Mouse (Mus musculus): Measurements from ENCODE around the gene Reep6.
"Not testable (repeated sequence)": the region's sequence is repeated elsewhere in the genome, so short reads cannot be mapped to it uniquely, and the experiment has no call there.

The Reep6 gene

GRCm38 (mm10) chr10:80330084-80330483 is 331 bp downstream of the Reep6 start:
- DNase-seq (ENCODE audit: low spot score) = no peak

- DNase-seq (ENCODE audit: low spot score) = peak; percentile 48
Observed at GRCm38 (mm10) chr10:80330888-80331287, 1.1 kb downstream of the Reep6 start.

- no peak for DNase-seq (ENCODE audit: low spot score)
Observed at GRCm38 (mm10) chr10:80331636-80332524, 2.1 kb downstream of the Reep6 start.

GRCm38 (mm10) chr10:80332525-80332989 is 2.8 kb downstream of the Reep6 start:
- peak; percentile 41 for DNase-seq (ENCODE audit: low spot score)

- DNase-seq (ENCODE audit: low spot score) = no peak
Observed at GRCm38 (mm10) chr10:80336263-80336662, 6.5 kb downstream of the Reep6 start.

- peak; percentile 79 for DNase-seq (ENCODE audit: low spot score)
Observed at GRCm38 (mm10) chr10:80339941-80340750, 10.4 kb downstream of the Reep6 start.

- no peak for DNase-seq (ENCODE audit: low spot score)
Observed at GRCm38 (mm10) chr10:80341026-80341425, 11.3 kb downstream of the Reep6 start.

GRCm38 (mm10) chr10:80341491-80342304 is 11.9 kb downstream of the Reep6 start:
- no peak for DNase-seq (ENCODE audit: low spot score)

GRCm38 (mm10) chr10:80342305-80342748 is 12.6 kb downstream of the Reep6 start:
- DNase-seq (ENCODE audit: low spot score) = no peak

GRCm38 (mm10) chr10:80342749-80343424 is 13.1 kb downstream of the Reep6 start:
- DNase-seq (ENCODE audit: low spot score) = no peak

- DNase-seq (ENCODE audit: low spot score) = no peak
Observed at GRCm38 (mm10) chr10:80343425-80343895, 13.7 kb downstream of the Reep6 start.

GRCm38 (mm10) chr10:80344131-80344661 is 14.4 kb downstream of the Reep6 start:
- no peak for DNase-seq (ENCODE audit: low spot score)

- no peak for DNase-seq (ENCODE audit: low spot score)
Observed at GRCm38 (mm10) chr10:80345122-80345521, 15.4 kb downstream of the Reep6 start.

- not testable (repeated sequence) for DNase-seq (ENCODE audit: low spot score)
Observed at GRCm38 (mm10) chr10:80345929-80346328, 16.2 kb downstream of the Reep6 start.

GRCm38 (mm10) chr10:80347514-80347967 is 17.8 kb downstream of the Reep6 start:
- peak; percentile 35 for DNase-seq (ENCODE audit: low spot score)

GRCm38 (mm10) chr10:80348244-80348781 is 18.6 kb downstream of the Reep6 start, which contains the start of gene Adamtsl5:
Gene Adamtsl5 (minus strand): TSS chr10:80348412.
- DNase-seq (ENCODE audit: low spot score) = peak; percentile 79

- no peak for DNase-seq (ENCODE audit: low spot score)
Observed at GRCm38 (mm10) chr10:80348981-80349380, 19.2 kb downstream of the Reep6 start.

GRCm38 (mm10) chr10:80350292-80350691 is 20.5 kb downstream of the Reep6 start:
- DNase-seq (ENCODE audit: low spot score) = peak; percentile 90

GRCm38 (mm10) chr10:80351896-80352295 is 22.1 kb downstream of the Reep6 start:
- DNase-seq (ENCODE audit: low spot score) = no peak

GRCm38 (mm10) chr10:80352727-80353126 is 23.0 kb downstream of the Reep6 start:
- DNase-seq (ENCODE audit: low spot score) = no peak
